Mouse (Mus musculus): ENCODE data around the gene Gm11011. TPM values are rescaled to one million over a fixed set of nuclear protein-coding genes. Genes with fewer than 3 reads are reported as not detected.

Gm11011 gene
- polyA plus RNA-seq, 1 experiment, result not detected

- TF ChIP-seq GATA1 (IDR thresholded peaks at IDR 0.05; ENCODE audit: low read length) (no peak), TAL1 (IDR thresholded peaks at IDR 0.05; ENCODE audit: low read length) (no peak)
- H3K9me3 ChIP-seq (ENCODE audit: control insufficient read depth, low read length), result peaks cover 24% of the 10 kb centered on the region
- H3K27me3 ChIP-seq (ENCODE audit: control insufficient read depth), result no peaks in the 10 kb centered on the region
- no peak overlapping the region for H3K4me3 ChIP-seq (replicated peaks)
- no peaks in the 10 kb centered on the region for H3K36me3 ChIP-seq (ENCODE audit: control insufficient read depth)
- H3K4me1 ChIP-seq (ENCODE audit: control insufficient read depth), result no peaks in the 10 kb centered on the region
These were observed 28.5 kb upstream of the Gm11011 start for GRCm38 (mm10) chr2:169615998-169616397.

- H3K9me3 ChIP-seq (ENCODE audit: control insufficient read depth, low read length), result peaks cover 25% of the 10 kb centered on the region
These were observed 27.1 kb upstream of the Gm11011 start for GRCm38 (mm10) chr2:169614683-169615082.

GRCm38 (mm10) chr2:169611557-169611956 is 24.0 kb upstream of the Gm11011 start:
- Histone ChIP-seq H3K9me3 (ENCODE audit: control insufficient read depth, low read length) (peaks cover 13% of the 10 kb centered on the region), H3K27me3 (ENCODE audit: control insufficient read depth) (no peaks in the 10 kb centered on the region), H3K4me3 (replicated peaks) (no peak overlapping the region), H3K36me3 (ENCODE audit: control insufficient read depth) (no peaks in the 10 kb centered on the region), H3K4me1 (ENCODE audit: control insufficient read depth) (no peaks in the 10 kb centered on the region)
- TF ChIP-seq GATA1 (IDR thresholded peaks at IDR 0.05; ENCODE audit: low read length) (no peak), TAL1 (IDR thresholded peaks at IDR 0.05; ENCODE audit: low read length) (no peak)

More at GRCm38 (mm10) chr2:169614683-169615082, 27.1 kb upstream of the Gm11011 start:
- Histone ChIP-seq H3K4me1 (ENCODE audit: control insufficient read depth) (no peaks in the 10 kb centered on the region), H3K4me3 (replicated peaks) (no peak overlapping the region), H3K36me3 (ENCODE audit: control insufficient read depth) (no peaks in the 10 kb centered on the region), H3K27me3 (ENCODE audit: control insufficient read depth) (no peaks in the 10 kb centered on the region)
- TF ChIP-seq GATA1 (IDR thresholded peaks at IDR 0.05; ENCODE audit: low read length), result no peak
- TF ChIP-seq TAL1 (IDR thresholded peaks at IDR 0.05; ENCODE audit: low read length), result no peak

DNA sequence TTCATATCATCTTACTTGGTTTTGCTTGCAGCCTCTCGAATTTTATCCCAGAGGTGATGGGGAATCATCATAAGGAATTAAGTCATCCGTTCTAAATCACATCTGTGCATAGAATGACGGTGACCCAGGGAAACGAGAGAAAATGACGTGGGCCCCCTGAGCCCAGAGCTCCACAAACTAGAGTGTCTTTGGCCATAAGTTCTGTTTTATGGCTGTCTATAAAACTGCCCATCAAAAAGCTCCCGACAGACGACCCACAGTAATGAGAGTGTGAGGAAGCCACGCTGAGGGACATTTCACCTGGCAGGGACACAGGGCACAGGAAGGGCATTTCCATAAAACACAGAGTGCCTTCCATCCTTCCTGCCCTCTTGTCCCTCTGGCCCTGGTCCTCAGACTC is 23.3 kb upstream of the Gm11011 start:
- no peak for TF ChIP-seq TAL1 (IDR thresholded peaks at IDR 0.05; ENCODE audit: low read length)
- no peak for TF ChIP-seq GATA1 (IDR thresholded peaks at IDR 0.05; ENCODE audit: low read length)
- Histone ChIP-seq H3K4me1 (ENCODE audit: control insufficient read depth) (no peaks in the 10 kb centered on the region), H3K9me3 (ENCODE audit: control insufficient read depth, low read length) (peaks cover 10% of the 10 kb centered on the region), H3K27me3 (ENCODE audit: control insufficient read depth) (no peaks in the 10 kb centered on the region), H3K4me3 (replicated peaks) (no peak overlapping the region), H3K36me3 (ENCODE audit: control insufficient read depth) (no peaks in the 10 kb centered on the region)

DNA sequence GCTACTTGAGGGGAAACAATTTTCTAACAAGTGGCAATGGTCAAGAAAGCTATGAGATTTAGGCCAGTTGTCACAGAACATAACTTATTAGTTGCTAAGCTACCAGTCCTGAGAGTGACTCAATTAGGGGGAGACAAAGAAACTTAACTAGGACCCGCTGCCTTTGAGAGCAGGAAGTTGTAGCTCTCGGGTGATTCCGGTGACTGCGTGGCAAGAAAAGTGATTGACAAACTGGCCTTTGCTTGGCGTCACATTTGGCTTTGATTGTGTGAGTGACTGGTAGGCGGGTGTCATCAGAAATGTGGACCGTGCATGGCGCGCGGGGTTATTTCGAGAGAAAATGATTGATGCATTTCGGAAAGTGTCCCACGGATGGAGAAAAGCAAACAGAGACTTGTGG is 22.4 kb upstream of the Gm11011 start:
- Histone ChIP-seq H3K9me3 (ENCODE audit: control insufficient read depth, low read length) (peaks cover 7% of the 10 kb centered on the region; the same call in 1 of the 2 replicates), H3K4me3 (replicated peaks) (no peak overlapping the region), H3K4me1 (ENCODE audit: control insufficient read depth) (no peaks in the 10 kb centered on the region), H3K27me3 (ENCODE audit: control insufficient read depth) (no peaks in the 10 kb centered on the region), H3K36me3 (ENCODE audit: control insufficient read depth) (no peaks in the 10 kb centered on the region)
- TF ChIP-seq GATA1 (IDR thresholded peaks at IDR 0.05; ENCODE audit: low read length) (no peak), TAL1 (IDR thresholded peaks at IDR 0.05; ENCODE audit: low read length) (no peak)

GRCm38 (mm10) chr2:169607787-169608186 is 20.2 kb upstream of the Gm11011 start:
- H3K27me3 ChIP-seq (ENCODE audit: control insufficient read depth), result no peaks in the 10 kb centered on the region
- H3K4me1 ChIP-seq (ENCODE audit: control insufficient read depth), result no peaks in the 10 kb centered on the region
- peaks cover 9% of the 10 kb centered on the region; the same call in 1 of the 2 replicates for H3K9me3 ChIP-seq (ENCODE audit: control insufficient read depth, low read length)
- no peaks in the 10 kb centered on the region for H3K36me3 ChIP-seq (ENCODE audit: control insufficient read depth)
- H3K4me3 ChIP-seq (replicated peaks), result no peak overlapping the region
- TF ChIP-seq GATA1 (IDR thresholded peaks at IDR 0.05; ENCODE audit: low read length) (no peak), TAL1 (IDR thresholded peaks at IDR 0.05; ENCODE audit: low read length) (no peak)

DNA sequence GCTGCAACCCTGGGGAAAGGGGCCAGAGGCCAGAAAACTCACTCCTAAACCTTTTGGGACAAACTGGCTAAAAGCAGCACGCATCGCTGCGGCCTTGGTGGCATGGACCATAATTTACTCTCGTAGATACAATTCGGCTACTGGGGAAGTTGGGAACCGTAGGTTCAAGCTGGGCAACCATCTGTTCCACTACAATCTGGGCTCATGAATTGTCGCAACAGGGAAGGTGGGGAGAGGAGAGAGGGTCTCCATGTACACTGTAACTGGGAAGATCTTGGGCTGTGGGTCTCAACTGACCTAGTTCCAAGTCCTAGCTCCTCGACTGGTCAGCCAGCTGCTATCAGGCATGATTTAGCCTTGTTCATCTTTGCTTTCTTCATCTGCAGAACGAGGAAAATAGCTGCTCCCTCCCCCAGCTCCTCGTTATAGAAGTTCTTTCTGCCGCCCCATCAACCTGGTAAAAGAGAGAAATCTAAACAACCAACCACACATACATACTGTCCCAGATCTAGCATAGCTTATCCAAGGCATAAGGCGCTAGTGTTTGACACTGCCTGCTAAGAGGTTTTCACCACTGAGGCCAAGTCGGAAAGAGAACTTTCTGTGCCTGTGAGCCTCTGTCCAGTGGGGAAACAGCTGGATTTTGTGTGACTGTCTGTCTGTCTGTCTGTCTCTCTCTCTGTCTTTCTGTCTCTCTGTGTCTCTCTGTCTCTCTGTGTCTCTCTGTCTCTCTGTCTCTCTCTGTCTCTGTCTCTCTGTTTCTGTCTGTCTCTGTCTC is 19.5 kb upstream of the Gm11011 start:
- H3K9me3 ChIP-seq (ENCODE audit: control insufficient read depth, low read length), result peaks cover 7% of the 10 kb centered on the region; the same call in 1 of the 2 replicates
- no peaks in the 10 kb centered on the region for H3K36me3 ChIP-seq (ENCODE audit: control insufficient read depth)
- H3K27me3 ChIP-seq (ENCODE audit: control insufficient read depth), result no peaks in the 10 kb centered on the region
- TF ChIP-seq TAL1 (IDR thresholded peaks at IDR 0.05; ENCODE audit: low read length) (no peak), GATA1 (IDR thresholded peaks at IDR 0.05; ENCODE audit: low read length) (no peak)
- H3K4me1 ChIP-seq (ENCODE audit: control insufficient read depth), result no peaks in the 10 kb centered on the region
- no peak overlapping the region for H3K4me3 ChIP-seq (replicated peaks)

- H3K4me3 ChIP-seq (replicated peaks), result no peak overlapping the region
- H3K36me3 ChIP-seq (ENCODE audit: control insufficient read depth), result no peaks in the 10 kb centered on the region
- TF ChIP-seq GATA1 (IDR thresholded peaks at IDR 0.05; ENCODE audit: low read length), result no peak
- TF ChIP-seq TAL1 (IDR thresholded peaks at IDR 0.05; ENCODE audit: low read length), result no peak
- H3K4me1 ChIP-seq (ENCODE audit: control insufficient read depth), result no peaks in the 10 kb centered on the region
- H3K9me3 ChIP-seq (ENCODE audit: control insufficient read depth, low read length), result peaks cover 18% of the 10 kb centered on the region; the same call in 1 of the 2 replicates
- no peaks in the 10 kb centered on the region for H3K27me3 ChIP-seq (ENCODE audit: control insufficient read depth)
These were observed 12.6 kb upstream of the Gm11011 start for GRCm38 (mm10) chr2:169600163-169600562.

GRCm38 (mm10) chr2:169599591-169599990 is 12.0 kb upstream of the Gm11011 start:
- H3K9me3 ChIP-seq (ENCODE audit: control insufficient read depth, low read length), result peaks cover 17% of the 10 kb centered on the region; the same call in 1 of the 2 replicates
- no peaks in the 10 kb centered on the region for H3K36me3 ChIP-seq (ENCODE audit: control insufficient read depth)
- TF ChIP-seq GATA1 (IDR thresholded peaks at IDR 0.05; ENCODE audit: low read length) (no peak), TAL1 (IDR thresholded peaks at IDR 0.05; ENCODE audit: low read length) (no peak)
- H3K4me3 ChIP-seq (replicated peaks), result no peak overlapping the region
- H3K4me1 ChIP-seq (ENCODE audit: control insufficient read depth), result no peaks in the 10 kb centered on the region
- H3K27me3 ChIP-seq (ENCODE audit: control insufficient read depth), result no peaks in the 10 kb centered on the region

All from erythroblast, embryonic 14.5 days (primary cell).